Comparison of ENCODE assay signal across 8 mouse cellular contexts in the genomic region with DNA sequence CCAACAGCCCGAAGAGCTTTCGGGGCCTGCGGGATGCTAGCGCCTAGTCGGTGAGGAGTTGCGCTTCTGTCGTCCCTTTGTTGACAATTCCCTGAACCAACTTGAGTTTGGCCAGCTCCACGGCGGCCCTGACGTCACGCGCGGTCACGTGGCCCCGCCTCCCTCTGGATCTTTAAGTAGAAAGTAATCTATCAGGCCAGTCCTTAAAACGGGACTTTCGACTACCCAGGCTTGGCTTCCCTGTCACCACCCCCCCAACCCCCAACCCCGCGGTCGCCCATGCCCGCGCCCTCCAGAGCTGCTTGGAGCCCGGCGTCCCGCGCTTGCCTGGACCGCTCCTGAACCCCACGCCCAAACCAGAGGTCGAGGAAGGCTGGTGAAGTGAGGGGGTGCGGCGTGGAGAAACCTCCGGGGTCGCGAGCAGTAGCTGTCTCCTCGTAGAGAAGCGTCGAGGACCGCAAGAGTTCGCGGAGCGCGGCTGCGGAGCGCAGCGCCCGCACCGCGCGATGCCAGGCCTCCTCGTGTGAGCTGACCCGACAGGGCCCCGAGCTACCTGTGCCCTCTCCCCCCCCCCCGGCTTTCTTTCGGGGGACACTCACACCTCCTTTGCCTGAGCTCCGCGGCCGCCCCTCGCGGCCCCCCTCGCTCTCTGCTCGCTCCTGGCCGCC. TPM values are rescaled to one million over a fixed set of nuclear protein-coding genes. Genes with fewer than 3 reads are reported as not detected.
DNase-seq lines count a peak whose midpoint lies in the region; ATAC-seq and TF ChIP-seq lines count a peak whose summit lies in the region.

A gene (plus strand): TSS at position 363 of the 668 bp plus-strand sequence.

- ATAC-seq in heart, embryonic 16.5 days (replicated peaks; ENCODE audit: extremely low read depth, insufficient read depth, low FRiP score), result no peak
- ATAC-seq in liver, postnatal 0 days, result no peak
- ATAC-seq in frontal cortex, adult (ENCODE audit: low TSS enrichment), result no peak

- H3K36me3 ChIP-seq in heart, embryonic 16.5 days (ENCODE audit: control insufficient read depth, insufficient read depth), result no peaks in the 10 kb centered on the region
- H3K36me3 ChIP-seq in liver, postnatal 0 days (replicated peaks; ENCODE audit: insufficient read depth, low read length), result no peaks in the 10 kb centered on the region

- peaks cover 19% of the 10 kb centered on the region for H3K4me1 ChIP-seq in heart, embryonic 16.5 days (ENCODE audit: control insufficient read depth, insufficient read depth, low read length)
- peaks cover 13% of the 10 kb centered on the region for H3K4me1 ChIP-seq in liver, postnatal 0 days (ENCODE audit: insufficient read depth)

- peak within 1 kb of the TSS; percentile 44 for H3K4me3 ChIP-seq in heart, embryonic 16.5 days (ENCODE audit: low read length)
- H3K4me3 ChIP-seq in liver, postnatal 0 days (ENCODE audit: low read depth, low read length), result peak within 1 kb of the TSS; percentile 37

- peaks cover 80% of the 10 kb centered on the region for H3K27me3 ChIP-seq in heart, embryonic 16.5 days (ENCODE audit: control insufficient read depth, insufficient read depth, low read length)
- H3K27me3 ChIP-seq in liver, postnatal 0 days (ENCODE audit: insufficient read depth, low read length), result peaks cover 98% of the 10 kb centered on the region

- TF ChIP-seq EP300 in liver, postnatal 0 days (IDR thresholded peaks at IDR 0.05; ENCODE audit: low read depth), result no peak

- peak within 1 kb of the TSS; percentile 53 for H3K4me2 ChIP-seq in heart, embryonic 16.5 days (ENCODE audit: low read depth, low read length)
- H3K4me2 ChIP-seq in liver, postnatal 0 days (ENCODE audit: low read depth, low read length), result peak within 1 kb of the TSS; percentile 58

- H3K9me3 ChIP-seq in heart, embryonic 16.5 days (replicated peaks; ENCODE audit: control insufficient read depth, low read length), result no peaks in the 10 kb centered on the region; the same call in 1 of the 2 replicates
- H3K9me3 ChIP-seq in liver, postnatal 0 days (ENCODE audit: low read length), result no peaks in the 10 kb centered on the region

- no peak for TF ChIP-seq CTCF in liver, postnatal 0 days (IDR thresholded peaks at IDR 0.05; ENCODE audit: low read depth)

- H3K27ac ChIP-seq in heart, embryonic 16.5 days (ENCODE audit: low read length), result no peak within 1 kb of the TSS
- no peak within 1 kb of the TSS for H3K27ac ChIP-seq in liver, postnatal 0 days (ENCODE audit: low read depth)

- 2% methylated on average over 60 of the region's 62 CpGs for WGBS in heart, embryonic 16.5 days
- WGBS in liver, postnatal 0 days (ENCODE audit: insufficient replicate concordance), result 3% methylated on average over 43 of the region's 62 CpGs

- peak; percentile 36 for DNase-seq in kidney, postnatal 10 days
- DNase-seq in kidney, adult 11 months, result no peak
- peak; percentile 11 to 16 for DNase-seq in cerebellum, postnatal 25 days
- peak; percentile 26 for DNase-seq in liver, postnatal 0 days
- no peak for DNase-seq in frontal cortex, postnatal 14 days (ENCODE audit: low spot score in 2 of 2)
- DNase-seq in ovary, adult 18-20 months (ENCODE audit: low spot score), result no peak

- no peak within 1 kb of the TSS for H3K9ac ChIP-seq in heart, embryonic 16.5 days (ENCODE audit: low read length)
- no peak within 1 kb of the TSS for H3K9ac ChIP-seq in liver, postnatal 0 days (replicated peaks)

RNA-seq across cellular contexts. Expression of the gene that starts here (rescaled TPM):
- 0.08 TPM in 1 of 2 replicates, not detected in the other for polyA plus RNA-seq in heart, embryonic 16.5 days (2015; fragmentation: Nextera tagmentation; extraction: Ambion mirVana)
- polyA plus RNA-seq in liver, postnatal 0 days (2015; fragmentation: Nextera tagmentation; extraction: Ambion mirVana), result not detected in 2 replicates

Comparison
In these comparisons a context has a peak if more than half of its experiments do, and no peak if none do; other contexts are left out.
1. DNase-seq: peak in kidney, postnatal 10 days (single experiment) and cerebellum, postnatal 25 days (2 of 2); none in kidney, adult 11 months (single experiment), frontal cortex, postnatal 14 days (0 of 2) and ovary, adult 18-20 months (single experiment).
2. Peak in DNase-seq, H3K4me3 ChIP-seq and H3K4me2 ChIP-seq in liver, postnatal 0 days; RNA of the gene not detected or under 1 TPM.